Mouse (Mus musculus) thymus, adult 2 months (tissue): ENCODE measurements around the gene Arhgef28. TPM values are rescaled to one million over a fixed set of nuclear protein-coding genes. Genes with fewer than 3 reads are reported as not detected.

Experiments used
- DNase-seq: peaks from one replicate; pipeline ENCODE4 v3.0.0; 2021
- H3K27ac ChIP-seq: fragments of 200-500 bp; 2 replicates; pipeline ENCODE4 v1.5.1; 2012; ENCODE audit warnings: low read length, control low read depth; ENCODE audit not compliant: control insufficient read depth, insufficient read depth
- H3K27me3 ChIP-seq: fragments of 200-500 bp; 2 replicates; pipeline ENCODE4 v1.6.1; 2012; ENCODE audit warnings: mild to moderate bottlenecking, low read length, moderate library complexity, mixed read lengths; ENCODE audit not compliant: control insufficient read depth, insufficient read depth
- H3K36me3 ChIP-seq: fragments of 200-500 bp; 2 replicates; pipeline ENCODE4 v1.6.1; 2012; ENCODE audit warnings: mild to moderate bottlenecking, low read length, moderate library complexity; ENCODE audit not compliant: control insufficient read depth, insufficient read depth
- H3K4me1 ChIP-seq: fragments of 200-500 bp; replicated peaks from 2 replicates; pipeline ENCODE4 v1.6.1; 2012; ENCODE audit warnings: low read length; ENCODE audit not compliant: control insufficient read depth, insufficient read depth
- H3K4me3 ChIP-seq: fragments of 200-500 bp; 2 replicates; pipeline ENCODE4 v1.5.1; 2012; ENCODE audit warnings: mild to moderate bottlenecking, low read length, control low read depth, moderate library complexity; ENCODE audit not compliant: control insufficient read depth, insufficient read depth
- CTCF ChIP-seq: fragments of 200-500 bp; IDR thresholded peaks from 2 replicates; pipeline ENCODE4 v1.5.1; 2012; ENCODE audit warnings: mild to moderate bottlenecking, control low read depth, low read length, moderate library complexity, borderline replicate concordance; ENCODE audit not compliant: control insufficient read depth, poor library complexity, insufficient read depth; ENCODE audit errors: extremely low read depth
- POLR2A ChIP-seq: fragments of 200-500 bp; IDR thresholded peaks from 2 replicates; pipeline ENCODE4 v1.6.1; 2012; ENCODE audit warnings: mild to moderate bottlenecking, low read length, control low read depth, moderate library complexity; ENCODE audit not compliant: control insufficient read depth, poor library complexity, insufficient read depth; ENCODE audit errors: extremely low read depth
- WGBS: fragments of 180-500 bp; shearing (Covaris S2); methylation state at CpG from one replicate; pipeline ENCODE4 v1.1.7; 2018; 5-methylcytosine and 5-hydroxymethylcytosine counted together
- polyA plus RNA-seq: library from polyadenylated mRNA; depleted of rRNA; stranded (reverse); fragments of >200 nt; gene quantifications from 2 replicates; pipeline ENCODE4 v1.2.3, GENCODE M21; 2012

Gene Arhgef28
- polyA plus RNA-seq, 1 experiment = 2.0 TPM

GRCm38 (mm10) chr13:97976642-97977041 lies 229.6 kb downstream of the Arhgef28 start:
- Histone ChIP-seq H3K27me3 (no peaks in the 10 kb centered on the region), H3K4me3 (no peak overlapping the region), H3K36me3 (no peaks in the 10 kb centered on the region), H3K4me1 (no peaks in the 10 kb centered on the region), H3K27ac (no peak overlapping the region)
- no peak for DNase-seq
- TF ChIP-seq POLR2A (no peak), CTCF (no peak)
- WGBS = 91% methylated on average over 2 of the region's 2 CpGs

- no peaks in the 10 kb centered on the region for H3K36me3 ChIP-seq
- DNase-seq = no peak
- WGBS = 39% methylated on average over 6 of the region's 6 CpGs
- TF ChIP-seq POLR2A (no peak), CTCF (no peak)
- no peaks in the 10 kb centered on the region for H3K4me1 ChIP-seq
- no peak overlapping the region for H3K4me3 ChIP-seq
- no peaks in the 10 kb centered on the region for H3K27me3 ChIP-seq
- no peak overlapping the region for H3K27ac ChIP-seq
Measured at GRCm38 (mm10) chr13:97974532-97975194, 231.6 kb downstream of the Arhgef28 start.

GRCm38 (mm10) chr13:97973915-97974314 lies 232.3 kb downstream of the Arhgef28 start:
- WGBS = 92% methylated on average over 4 of the region's 4 CpGs
- no peaks in the 10 kb centered on the region for H3K4me1 ChIP-seq
- H3K27ac ChIP-seq = no peak overlapping the region
- H3K36me3 ChIP-seq = no peaks in the 10 kb centered on the region
- DNase-seq = no peak
- no peak overlapping the region for H3K4me3 ChIP-seq
- no peaks in the 10 kb centered on the region for H3K27me3 ChIP-seq
- TF ChIP-seq CTCF = no peak
- no peak for TF ChIP-seq POLR2A

- Histone ChIP-seq H3K27ac (no peak overlapping the region), H3K4me3 (no peak overlapping the region), H3K4me1 (no peaks in the 10 kb centered on the region), H3K27me3 (no peaks in the 10 kb centered on the region), H3K36me3 (no peaks in the 10 kb centered on the region)
- TF ChIP-seq POLR2A (no peak), CTCF (no peak)
- DNase-seq = no peak
- WGBS = 96% methylated on average over 5 of the region's 5 CpGs
Measured at GRCm38 (mm10) chr13:97966077-97966476, 240.2 kb downstream of the Arhgef28 start.

- no peak overlapping the region for H3K27ac ChIP-seq
- no peak for DNase-seq
- H3K4me3 ChIP-seq = no peak overlapping the region
- WGBS = 92% methylated on average over 9 of the region's 9 CpGs
- no peaks in the 10 kb centered on the region for H3K27me3 ChIP-seq
- H3K36me3 ChIP-seq = no peaks in the 10 kb centered on the region
- no peaks in the 10 kb centered on the region for H3K4me1 ChIP-seq
- TF ChIP-seq CTCF = no peak
- no peak for TF ChIP-seq POLR2A
Measured at GRCm38 (mm10) chr13:97964892-97965424, 241.3 kb downstream of the Arhgef28 start.

GRCm38 (mm10) chr13:97960142-97960541 lies 246.1 kb downstream of the Arhgef28 start:
- Histone ChIP-seq H3K27me3 (no peaks in the 10 kb centered on the region), H3K36me3 (no peaks in the 10 kb centered on the region), H3K4me3 (no peak overlapping the region), H3K4me1 (no peaks in the 10 kb centered on the region), H3K27ac (no peak overlapping the region)
- WGBS = 89% methylated on average over 4 of the region's 4 CpGs
- DNase-seq = no peak
- TF ChIP-seq CTCF (no peak), POLR2A (no peak)

- WGBS = 66% methylated on average over 7 of the region's 7 CpGs
- DNase-seq = no peak
- TF ChIP-seq POLR2A (no peak), CTCF (no peak)
- no peaks in the 10 kb centered on the region for H3K36me3 ChIP-seq
- H3K27ac ChIP-seq = no peak overlapping the region
- no peaks in the 10 kb centered on the region for H3K27me3 ChIP-seq
- H3K4me3 ChIP-seq = no peak overlapping the region
- no peaks in the 10 kb centered on the region for H3K4me1 ChIP-seq
Measured at GRCm38 (mm10) chr13:97959394-97959888, 246.8 kb downstream of the Arhgef28 start.
